Mouse (Mus musculus) central nervous system, embryonic 18 days (tissue): ENCODE data around the gene Ccnl2. TPM values are rescaled to one million over a fixed set of nuclear protein-coding genes. Genes with fewer than 3 reads are reported as not detected.

ENCODE experiments used
- polyA plus RNA-seq: library from polyadenylated mRNA; depleted of rRNA; stranded (reverse); fragments of >200 nt; gene quantifications from 2 replicates; pipeline ENCODE4 v1.2.3, GENCODE M21; 2012; rRNA removed

Gene Ccnl2
- polyA plus RNA-seq = 187 and 201 TPM in 2 replicates

DNA sequence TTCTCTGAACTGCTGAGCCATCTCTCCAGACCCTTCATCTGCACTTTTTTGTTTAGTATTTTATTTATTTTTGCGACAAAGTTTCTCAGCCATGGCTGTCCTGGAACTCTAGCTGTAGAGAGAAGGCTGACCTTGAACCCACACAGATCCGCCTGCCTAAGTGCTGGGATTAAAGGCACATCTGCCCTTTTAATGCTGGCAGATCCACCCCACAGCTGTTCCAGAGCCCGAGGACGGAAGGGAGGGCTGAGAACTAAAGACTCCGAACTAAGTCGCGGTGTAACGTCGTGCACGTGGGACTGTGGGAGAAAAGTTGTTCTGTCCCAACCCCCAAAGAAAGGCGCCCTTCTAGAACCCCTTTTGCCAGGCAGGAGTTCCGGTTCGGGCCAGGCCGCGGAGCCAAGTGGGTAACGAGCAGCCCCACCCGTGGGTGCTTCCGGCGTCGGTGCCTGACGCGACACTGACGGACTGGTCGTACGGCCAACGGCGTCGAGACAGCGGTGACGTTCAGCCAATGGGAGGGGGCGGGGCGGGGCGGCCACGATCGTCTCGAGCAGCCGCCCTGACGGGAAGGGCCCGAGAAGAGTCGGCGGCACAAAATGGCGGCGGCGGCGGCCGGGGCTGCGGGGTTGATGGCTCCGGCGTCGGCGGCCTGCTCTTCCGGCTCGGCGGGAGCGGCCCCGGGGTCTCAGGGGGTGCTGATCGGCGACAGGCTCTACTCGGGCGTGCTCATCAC lies at the start of gene Ccnl2:
Gene Ccnl2 (plus strand): TSS at position 561 of the 736 bp plus-strand sequence.

GRCm38 (mm10) chr4:155774280-155774754 lies 38.0 kb upstream of the Ccnl2 start, which contains the start of gene Vwa1:
Gene Vwa1, minus strand, starts transcription at chr4:155774698.

GRCm38 (mm10) chr4:155785819-155786218 lies 26.5 kb upstream of the Ccnl2 start, which contains the start of gene Tmem88b:
Gene Tmem88b, minus strand, starts transcription at chr4:155785874.

DNA sequence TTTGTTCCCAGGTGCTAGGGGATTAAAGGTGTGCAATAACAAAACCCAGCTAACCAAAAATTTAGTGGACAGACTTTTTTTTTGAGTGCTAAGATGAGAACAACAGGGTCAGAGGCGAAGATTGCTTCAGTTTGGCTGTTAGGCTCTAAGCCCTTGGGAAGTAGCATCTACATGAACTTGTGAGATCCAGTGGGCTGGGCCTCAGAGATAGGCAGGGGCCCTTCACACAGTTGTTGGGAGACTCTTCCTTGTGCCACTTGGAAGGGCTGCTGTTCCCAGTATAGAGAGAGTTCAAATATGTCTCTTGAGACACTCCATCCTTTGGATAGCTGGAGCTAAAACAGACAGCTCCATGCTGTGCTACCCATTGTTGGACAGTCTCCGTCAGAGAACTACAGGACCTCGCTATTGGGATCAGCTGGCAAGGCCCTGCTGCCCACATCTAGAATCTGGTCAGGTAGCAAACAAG lies 22.2 kb upstream of the Ccnl2 start, which contains the start of gene Ankrd65:
Gene Ankrd65 (plus strand): TSS at position 419 of the 469 bp plus-strand sequence.

DNA sequence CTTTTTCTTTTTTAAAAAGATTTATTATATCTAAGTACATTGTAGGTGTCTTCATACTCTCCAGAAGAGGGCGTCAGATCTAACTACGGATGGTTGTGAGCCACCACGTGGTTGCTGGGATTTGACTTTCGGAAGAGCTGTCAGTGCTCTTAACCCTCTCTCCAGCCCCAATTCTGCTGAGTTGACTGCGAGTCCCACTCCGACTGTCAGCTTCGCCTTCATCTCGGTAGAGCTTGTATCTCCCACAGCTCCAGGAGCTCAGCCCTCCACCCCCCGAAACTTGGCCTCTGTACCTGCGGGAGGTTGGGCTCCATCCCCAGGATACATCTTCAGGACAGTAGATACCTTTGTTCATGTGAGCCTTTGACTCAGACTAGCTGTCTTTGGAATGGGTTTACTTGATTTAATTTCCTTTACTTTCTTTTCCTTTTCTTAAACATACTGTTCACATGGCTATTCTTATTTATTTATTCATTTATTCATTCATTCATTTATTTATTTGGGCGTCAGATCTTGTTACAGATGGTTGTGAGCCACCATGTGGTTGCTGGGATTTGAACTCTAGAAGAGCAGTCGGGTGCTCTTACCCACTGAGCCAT lies 9.4 kb upstream of the Ccnl2 start, which contains the start of gene Mrpl20:
Gene Mrpl20 (plus strand): TSS at position 138 of the 599 bp plus-strand sequence.

GRCm38 (mm10) chr4:155831205-155831766 lies 19.0 kb downstream of the Ccnl2 start, which contains the start of gene Aurkaip1:
Gene Aurkaip1, plus strand, starts transcription at chr4:155831272.

DNA sequence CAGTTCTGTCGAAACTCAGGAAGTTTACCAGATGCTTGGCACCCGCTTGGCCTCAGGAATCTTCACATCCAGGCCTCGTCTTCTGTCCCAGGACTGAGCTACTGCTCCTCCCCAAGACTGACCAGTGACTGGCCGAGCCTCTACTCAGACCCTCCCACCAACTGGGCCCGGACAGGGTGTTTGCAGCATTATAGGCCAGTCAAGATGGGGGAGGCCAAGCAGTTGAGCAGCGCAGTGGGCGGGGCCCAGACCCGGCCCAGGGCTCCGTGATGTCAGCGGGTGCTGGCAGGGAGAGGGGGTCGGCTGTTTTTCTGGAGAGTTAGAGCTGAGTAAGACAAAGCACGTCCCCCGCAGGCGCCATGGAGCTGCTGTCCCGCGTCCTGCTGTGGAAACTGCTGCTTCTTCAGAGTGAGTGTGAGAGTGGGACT lies 27.2 kb downstream of the Ccnl2 start, which contains the start of gene Mxra8:
Gene Mxra8 (plus strand): TSS at position 198 of the 428 bp plus-strand sequence.

GRCm38 (mm10) chr4:155846871-155847578 lies 34.7 kb downstream of the Ccnl2 start, which contains the start of gene Dvl1:
Gene Dvl1, plus strand, starts transcription at chr4:155847402.

DNA sequence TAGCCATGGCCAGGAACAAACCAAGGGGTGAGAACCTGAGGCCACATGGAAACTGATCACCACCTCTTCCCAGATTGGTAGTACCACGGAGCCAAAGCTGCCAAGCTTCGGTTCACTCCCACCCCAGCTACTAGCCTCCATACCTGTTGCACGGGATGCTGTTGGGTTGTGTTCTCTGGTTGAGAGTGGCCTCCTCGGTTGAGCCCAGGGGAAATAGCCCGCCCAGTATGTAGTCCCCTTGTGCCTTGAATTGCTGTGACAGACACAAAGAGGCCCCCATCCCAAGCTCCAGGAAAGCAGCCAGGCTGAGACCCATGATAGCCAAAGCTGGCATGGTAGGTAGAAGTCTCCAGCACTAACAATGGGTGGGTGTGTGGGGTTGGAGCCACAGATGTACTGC lies 50.7 kb downstream of the Ccnl2 start, which contains the start of gene Tas1r3:
Gene Tas1r3 (minus strand): TSS at position 362 of the 400 bp plus-strand sequence.

DNA sequence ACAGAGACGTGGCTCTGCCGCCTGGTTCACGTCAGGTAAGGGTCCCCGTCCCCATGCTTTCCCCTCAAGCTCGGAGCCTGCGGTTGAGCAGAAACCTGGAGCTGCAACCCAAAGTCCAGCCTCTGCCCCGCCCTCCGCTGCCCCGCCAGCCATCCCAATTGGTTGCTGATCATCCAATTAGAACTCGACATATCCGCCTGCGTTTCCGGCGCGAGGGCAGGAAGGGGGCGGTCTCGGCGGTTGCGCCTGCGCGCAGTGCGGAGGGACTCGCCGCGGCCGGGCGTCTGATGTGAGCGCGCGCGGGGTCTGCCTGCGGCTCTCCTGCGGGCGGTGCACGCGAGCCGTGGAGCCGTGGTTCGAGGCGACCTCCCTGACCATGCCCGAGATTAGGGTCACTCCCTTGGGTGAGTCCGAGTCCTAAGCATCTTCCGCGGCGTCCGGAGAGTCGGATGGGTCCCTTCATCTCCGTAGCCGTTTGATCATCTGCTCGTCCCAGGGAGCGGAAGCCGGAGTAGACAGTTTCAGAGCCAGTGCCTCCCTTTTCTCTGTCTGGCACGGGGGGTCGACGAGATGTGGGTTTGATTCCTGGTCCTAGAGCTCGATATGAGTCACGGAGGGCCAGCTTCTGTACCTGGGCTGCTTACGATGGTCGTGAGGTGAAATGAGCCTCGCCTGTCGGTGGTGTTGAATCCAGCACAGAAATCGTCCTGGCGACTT lies 57.2 kb downstream of the Ccnl2 start, which contains the start of the genes Cptp and Ints11:
Gene Cptp (minus strand): TSS at position 124 of the 717 bp plus-strand sequence.
Gene Ints11 (plus strand): TSS at position 230 of the 717 bp plus-strand sequence.

Other genes with a start within 250 kb of the Ccnl2 start
- 14.9 and 15.4 TPM in 2 replicates for gene Slc35e2, start 211.1 kb upstream of the Ccnl2 start, polyA plus RNA-seq
- 41.9 and 42.1 TPM in 2 replicates for gene Cdk11b, start 187.6 kb upstream of the Ccnl2 start, polyA plus RNA-seq
- not detected in 2 replicates for gene Gm10563, start 167.1 kb upstream of the Ccnl2 start, polyA plus RNA-seq
- gene Mmp23, start 159.1 kb upstream of the Ccnl2 start, polyA plus RNA-seq = 8.0 and 10.5 TPM in 2 replicates
- 122 and 127 TPM in 2 replicates for gene Mib2, start 143.3 kb upstream of the Ccnl2 start, polyA plus RNA-seq
- gene Fndc10, start 118.1 kb upstream of the Ccnl2 start, polyA plus RNA-seq = 28.7 and 30.8 TPM in 2 replicates
- gene Ssu72, start 107.7 kb upstream of the Ccnl2 start, polyA plus RNA-seq = 121 and 133 TPM in 2 replicates
- gene Tmem240, start 77.7 kb upstream of the Ccnl2 start, polyA plus RNA-seq = 53.0 and 58.0 TPM in 2 replicates
- gene Atad3a, start 51.4 kb upstream of the Ccnl2 start, polyA plus RNA-seq = 107 and 111 TPM in 2 replicates
- 28.3 and 29.3 TPM in 2 replicates for gene Vwa1, start 37.8 kb upstream of the Ccnl2 start, polyA plus RNA-seq
- 1.6 and 1.7 TPM in 2 replicates for gene Tmem88b, start 26.6 kb upstream of the Ccnl2 start, polyA plus RNA-seq
- gene Ankrd65, start 22.1 kb upstream of the Ccnl2 start, polyA plus RNA-seq = not detected in 2 replicates
- gene Mrpl20, start 9.6 kb upstream of the Ccnl2 start, polyA plus RNA-seq = 131 and 143 TPM in 2 replicates
- gene Aurkaip1, start 18.8 kb downstream of the Ccnl2 start, polyA plus RNA-seq = 96.7 and 108 TPM in 2 replicates
- gene Mxra8, start 27.2 kb downstream of the Ccnl2 start, polyA plus RNA-seq = 30.7 and 42.0 TPM in 2 replicates
- 159 and 160 TPM in 2 replicates for gene Dvl1, start 34.9 kb downstream of the Ccnl2 start, polyA plus RNA-seq
- gene Tas1r3, start 50.9 kb downstream of the Ccnl2 start, polyA plus RNA-seq = 0.44 and 0.55 TPM in 2 replicates
- gene Cptp, start 57.0 kb downstream of the Ccnl2 start, polyA plus RNA-seq = 21.7 and 24.1 TPM in 2 replicates
- gene Ints11, start 57.1 kb downstream of the Ccnl2 start, polyA plus RNA-seq = 67.9 and 73.7 TPM in 2 replicates
- gene Pusl1, start 79.3 kb downstream of the Ccnl2 start, polyA plus RNA-seq = 92.1 and 92.2 TPM in 2 replicates
- gene Acap3, start 79.3 kb downstream of the Ccnl2 start, polyA plus RNA-seq = 112 and 119 TPM in 2 replicates
- 113 and 114 TPM in 2 replicates for gene Ube2j2, start 131.3 kb downstream of the Ccnl2 start, polyA plus RNA-seq
- 7.5 and 10.5 TPM in 2 replicates for gene C1qtnf12, start 149.8 kb downstream of the Ccnl2 start, polyA plus RNA-seq
- gene B3galt6, start 180.2 kb downstream of the Ccnl2 start, polyA plus RNA-seq = 21.2 and 21.6 TPM in 2 replicates
- gene Sdf4, start 180.4 kb downstream of the Ccnl2 start, polyA plus RNA-seq = 45.4 and 46.3 TPM in 2 replicates
- 2.2 and 2.8 TPM in 2 replicates for gene Tnfrsf4, start 201.4 kb downstream of the Ccnl2 start, polyA plus RNA-seq
- gene Tnfrsf18, start 213.7 kb downstream of the Ccnl2 start, polyA plus RNA-seq = 0.09 and 0.19 TPM in 2 replicates
- gene Ttll10, start 246.9 kb downstream of the Ccnl2 start, polyA plus RNA-seq = 0.07 and 0.16 TPM in 2 replicates